Mouse (Mus musculus): ENCODE measurements around the gene Slc9a2.

DNA sequence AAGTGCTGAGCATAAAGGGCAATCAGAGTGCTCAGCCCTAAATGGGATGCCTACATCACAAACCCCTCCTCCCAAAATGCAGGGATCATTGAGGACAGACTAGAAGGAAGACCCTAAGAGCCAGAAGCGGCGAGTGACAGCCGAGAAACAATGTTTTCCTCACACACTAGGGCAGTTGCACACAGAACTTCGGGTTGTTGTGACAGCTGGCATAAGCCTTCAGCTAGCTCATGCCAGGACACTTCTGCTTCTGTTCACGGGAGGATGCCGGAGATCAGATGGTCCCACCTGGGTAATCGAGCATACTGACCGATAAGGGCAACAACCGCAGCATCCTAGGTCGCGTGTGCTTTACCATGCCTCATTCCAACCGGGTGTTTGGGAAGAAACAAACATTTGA lies 123.7 kb downstream of the Slc9a2 start:
- no peak for TF ChIP-seq CTCF (IDR thresholded peaks at IDR 0.05; ENCODE audit: control insufficient read depth, insufficient read depth, insufficient read length)
- TF ChIP-seq CEBPB (IDR thresholded peaks at IDR 0.05; ENCODE audit: low read depth), result no peak
- TF ChIP-seq MYOD1 (IDR thresholded peaks at IDR 0.05; ENCODE audit: control insufficient read depth, insufficient read length, low read depth), result no peak
- no peak for TF ChIP-seq MAX (IDR thresholded peaks at IDR 0.05)
- no peak for TF ChIP-seq USF1 (IDR thresholded peaks at IDR 0.05; ENCODE audit: low read depth)
- no peak for TF ChIP-seq MYOG (IDR thresholded peaks at IDR 0.05; ENCODE audit: control insufficient read depth, extremely low read depth, insufficient read length)
- TF ChIP-seq FOSL1 (IDR thresholded peaks at IDR 0.05; ENCODE audit: insufficient read depth, low read length, poor library complexity, severe bottlenecking), result no peak

All from C2C12 (cell line).